Mouse (Mus musculus): ENCODE measurements around the gene Gigyf2. TPM values are rescaled to one million over a fixed set of nuclear protein-coding genes. Genes with fewer than 3 reads are reported as not detected.

Gigyf2 gene
- polyA plus RNA-seq, 1 experiment from 2014 or later = 65.4 TPM

DNA sequence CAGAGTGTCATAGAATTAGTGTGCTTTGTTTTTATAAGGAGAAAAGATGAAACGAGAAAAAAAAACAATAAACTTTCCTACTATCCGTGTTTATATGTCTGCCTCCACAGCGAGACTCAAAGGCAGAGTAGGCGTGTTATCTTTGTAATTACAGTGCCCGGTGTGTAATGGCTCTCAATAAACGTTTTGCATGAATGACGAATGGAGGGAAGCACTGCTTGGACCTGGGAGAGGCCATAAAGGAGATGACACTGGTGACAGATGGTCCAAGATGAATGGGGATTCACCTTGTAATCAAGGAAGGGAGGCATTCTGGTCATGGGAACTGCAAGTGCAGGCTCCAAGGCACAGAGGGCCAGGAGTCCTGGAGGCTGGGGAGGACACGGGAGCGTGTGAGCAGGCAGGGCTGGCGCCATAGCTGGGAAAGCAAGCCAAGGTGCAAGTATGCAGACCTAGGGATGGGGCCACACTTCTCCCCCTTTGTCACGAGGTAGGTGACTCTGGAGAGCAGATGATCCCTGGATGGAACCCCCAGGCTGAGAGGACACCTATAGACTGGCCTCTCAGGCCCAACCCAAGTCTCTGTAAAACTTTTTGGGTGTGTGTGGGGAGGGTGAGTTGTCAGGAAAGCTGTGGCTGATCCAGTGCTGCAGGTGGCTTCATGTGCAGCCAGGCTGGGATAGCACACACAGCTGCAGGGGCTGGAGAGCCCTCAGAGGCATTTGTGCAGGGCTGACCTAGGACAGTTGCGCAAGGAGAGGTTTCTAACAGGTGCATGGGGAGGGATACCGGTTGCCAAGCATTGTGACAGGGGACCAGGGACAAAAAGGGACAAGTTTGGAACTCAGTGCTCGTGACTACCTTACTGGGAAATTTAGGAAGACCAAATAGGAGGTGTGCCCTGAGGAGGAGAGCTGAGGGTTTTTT is 26.2 kb upstream of the Gigyf2 start:
- Histone ChIP-seq H3K9me3 (replicated peaks) (no peaks in the 10 kb centered on the region), H3K4me3 (no peak overlapping the region), H3K4me2 (no peak overlapping the region), H3K27me3 (no peaks in the 10 kb centered on the region), H3K9ac (no peak overlapping the region), H3K36me3 (ENCODE audit: poor library complexity, severe bottlenecking) (no peaks in the 10 kb centered on the region), H3K4me1 (no peaks in the 10 kb centered on the region), H3K27ac (no peak overlapping the region)
- ATAC-seq = no peak
- WGBS = 79% methylated on average over 14 of the region's 14 CpGs

GRCm38 (mm10) chr1:87301971-87302370 is 24.8 kb upstream of the Gigyf2 start:
- no peak overlapping the region for H3K9ac ChIP-seq
- no peaks in the 10 kb centered on the region for H3K4me1 ChIP-seq
- ATAC-seq = no peak
- no peak overlapping the region for H3K4me2 ChIP-seq
- H3K27me3 ChIP-seq = no peaks in the 10 kb centered on the region
- 86% methylated on average over 2 of the region's 2 CpGs for WGBS
- no peak overlapping the region for H3K27ac ChIP-seq
- no peak overlapping the region for H3K4me3 ChIP-seq
- no peaks in the 10 kb centered on the region for H3K9me3 ChIP-seq (replicated peaks)
- no peaks in the 10 kb centered on the region for H3K36me3 ChIP-seq (ENCODE audit: poor library complexity, severe bottlenecking)

GRCm38 (mm10) chr1:87308952-87309351 is 17.8 kb upstream of the Gigyf2 start:
- H3K9me3 ChIP-seq (replicated peaks) = no peaks in the 10 kb centered on the region
- ATAC-seq = no peak
- 91% methylated on average over 3 of the region's 3 CpGs for WGBS
- no peaks in the 10 kb centered on the region for H3K27me3 ChIP-seq
- no peak overlapping the region for H3K4me3 ChIP-seq
- no peaks in the 10 kb centered on the region for H3K36me3 ChIP-seq (ENCODE audit: poor library complexity, severe bottlenecking)
- H3K4me2 ChIP-seq = no peak overlapping the region
- H3K9ac ChIP-seq = no peak overlapping the region
- no peak overlapping the region for H3K27ac ChIP-seq
- H3K4me1 ChIP-seq = no peaks in the 10 kb centered on the region

- Histone ChIP-seq H3K4me2 (no peak overlapping the region), H3K4me3 (no peak overlapping the region), H3K4me1 (no peaks in the 10 kb centered on the region), H3K9ac (no peak overlapping the region), H3K27ac (no peak overlapping the region), H3K36me3 (ENCODE audit: poor library complexity, severe bottlenecking) (no peaks in the 10 kb centered on the region), H3K9me3 (replicated peaks) (no peaks in the 10 kb centered on the region), H3K27me3 (no peaks in the 10 kb centered on the region)
- ATAC-seq = no peak
- WGBS = 90% methylated on average over 16 of the region's 16 CpGs
Observed at GRCm38 (mm10) chr1:87309621-87310020, 17.2 kb upstream of the Gigyf2 start.

DNA sequence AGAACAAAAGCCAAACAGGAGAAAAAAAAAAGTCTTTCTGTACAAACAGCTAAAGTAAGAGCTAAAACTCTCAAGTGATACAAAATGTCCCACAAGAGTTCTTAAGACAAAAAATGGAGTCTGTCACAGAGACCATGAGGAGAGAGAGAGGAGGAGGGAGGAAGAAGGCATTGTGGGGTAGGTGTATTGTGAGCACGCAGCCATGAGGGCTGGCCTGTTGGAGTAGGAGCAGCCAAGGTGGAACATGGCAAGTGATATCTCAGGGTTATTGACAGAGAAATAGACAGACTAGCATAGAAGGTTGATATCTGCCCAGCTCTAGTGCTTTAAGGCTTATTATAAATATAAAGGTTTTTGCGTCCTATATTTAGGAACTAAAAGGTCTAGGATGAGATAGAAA is 14.1 kb upstream of the Gigyf2 start:
- H3K36me3 ChIP-seq (ENCODE audit: poor library complexity, severe bottlenecking) = no peaks in the 10 kb centered on the region
- H3K9me3 ChIP-seq (replicated peaks) = no peaks in the 10 kb centered on the region
- no peak overlapping the region for H3K9ac ChIP-seq
- no peak for ATAC-seq
- no peak overlapping the region for H3K4me2 ChIP-seq
- no peaks in the 10 kb centered on the region for H3K27me3 ChIP-seq
- 93% methylated on average over 2 of the region's 2 CpGs for WGBS
- no peak overlapping the region for H3K4me3 ChIP-seq
- no peak overlapping the region for H3K27ac ChIP-seq
- peaks cover 7% of the 10 kb centered on the region; the same call in 1 of the 2 replicates for H3K4me1 ChIP-seq

DNA sequence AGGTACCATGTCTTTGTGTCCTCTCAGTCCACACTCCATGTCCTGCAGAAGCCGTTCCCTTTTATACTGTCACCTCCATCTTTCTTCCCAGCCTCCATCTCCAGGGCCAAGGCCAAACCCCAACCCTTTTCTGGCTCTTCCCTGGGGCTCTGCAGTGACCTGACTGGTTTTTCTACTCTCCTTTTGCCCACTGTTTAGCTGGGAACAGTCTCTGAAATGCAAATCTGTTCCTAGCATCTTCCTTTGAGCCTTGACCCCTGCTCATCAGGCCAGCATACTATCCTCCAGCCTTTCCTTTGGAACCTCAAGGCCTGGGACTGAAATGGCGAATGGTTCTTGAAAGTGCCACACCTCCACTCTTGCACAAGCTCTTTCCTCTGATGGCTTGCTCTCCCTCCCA is 13.7 kb upstream of the Gigyf2 start:
- Histone ChIP-seq H3K4me2 (no peak overlapping the region), H3K36me3 (ENCODE audit: poor library complexity, severe bottlenecking) (no peaks in the 10 kb centered on the region), H3K27me3 (no peaks in the 10 kb centered on the region), H3K9ac (no peak overlapping the region), H3K4me1 (peaks cover 7% of the 10 kb centered on the region; the same call in 1 of the 2 replicates), H3K4me3 (no peak overlapping the region), H3K27ac (no peak overlapping the region), H3K9me3 (replicated peaks) (no peaks in the 10 kb centered on the region)
- no peak for ATAC-seq
- 93% methylated on average over 2 of the region's 2 CpGs for WGBS

DNA sequence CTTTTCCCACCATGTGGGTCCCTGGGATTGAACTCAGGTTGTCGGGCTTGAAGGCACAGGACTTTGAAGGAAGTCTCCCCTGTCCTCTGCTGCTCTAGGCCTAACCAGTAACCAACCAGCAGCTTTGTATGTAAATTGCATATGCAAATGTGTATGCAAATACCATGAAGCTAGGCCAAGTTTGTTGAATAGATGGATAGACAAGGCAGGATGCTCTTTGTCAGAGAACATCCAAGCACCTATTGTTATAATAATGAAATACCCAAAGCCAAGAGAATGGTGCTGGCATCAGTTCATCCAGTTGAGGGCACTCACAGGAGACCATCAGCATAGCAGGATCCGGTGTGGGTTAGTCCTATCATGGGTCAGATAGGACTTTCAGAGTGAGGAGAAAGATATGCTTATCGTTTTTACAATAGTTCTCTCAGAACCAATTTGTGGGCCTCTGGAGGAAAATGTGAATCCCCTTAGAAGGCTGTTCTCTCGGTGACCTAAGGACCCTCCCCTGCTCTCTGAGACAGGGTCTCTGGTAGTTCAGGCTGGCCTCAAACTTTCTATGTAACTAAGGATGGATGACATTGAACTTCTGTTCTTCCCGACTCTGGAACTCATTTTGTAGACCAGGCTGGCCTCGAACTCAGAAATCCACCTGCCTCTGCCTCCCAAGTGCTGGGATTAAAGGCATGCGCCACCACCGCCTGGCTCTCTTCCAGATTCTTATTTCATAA is 12.8 kb upstream of the Gigyf2 start:
- Histone ChIP-seq H3K27me3 (no peaks in the 10 kb centered on the region), H3K4me3 (no peak overlapping the region), H3K9me3 (replicated peaks) (peaks cover 5% of the 10 kb centered on the region; the same call in 1 of the 2 replicates), H3K9ac (no peak overlapping the region), H3K27ac (no peak overlapping the region), H3K36me3 (ENCODE audit: poor library complexity, severe bottlenecking) (no peaks in the 10 kb centered on the region), H3K4me1 (peaks cover 7% of the 10 kb centered on the region; the same call in 1 of the 2 replicates), H3K4me2 (no peak overlapping the region)
- WGBS = 92% methylated on average over 8 of the region's 8 CpGs
- no peak for ATAC-seq

DNA sequence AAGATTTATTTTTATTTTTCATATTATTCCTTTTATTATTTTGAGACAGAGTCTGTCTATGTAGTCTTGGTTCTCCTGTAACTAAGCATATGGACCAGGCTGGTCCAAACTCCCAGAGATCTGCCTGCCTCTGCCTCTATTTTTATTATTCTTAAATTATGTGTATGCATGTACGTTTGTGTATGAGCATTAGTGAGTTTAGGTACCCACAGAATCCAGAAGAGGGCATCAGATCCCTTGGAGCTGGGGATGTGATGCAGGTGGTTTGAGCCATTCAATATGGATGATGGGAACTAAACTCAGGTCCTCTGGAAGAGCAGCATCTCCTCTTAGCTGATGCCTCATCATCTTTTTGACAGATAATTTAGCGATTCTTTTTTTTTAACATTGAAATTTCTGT is 11.4 kb upstream of the Gigyf2 start:
- Histone ChIP-seq H3K4me1 (peaks cover 7% of the 10 kb centered on the region; the same call in 1 of the 2 replicates), H3K4me3 (no peak overlapping the region), H3K27ac (no peak overlapping the region), H3K9ac (no peak overlapping the region), H3K9me3 (replicated peaks) (peaks cover 17% of the 10 kb centered on the region), H3K27me3 (no peaks in the 10 kb centered on the region), H3K4me2 (no peak overlapping the region), H3K36me3 (ENCODE audit: poor library complexity, severe bottlenecking) (no peaks in the 10 kb centered on the region)
- no peak for ATAC-seq
- WGBS = 89% methylated on average over 2 of the region's 2 CpGs

GRCm38 (mm10) chr1:87315894-87316293 is 10.9 kb upstream of the Gigyf2 start:
- H3K9ac ChIP-seq = no peak overlapping the region
- H3K4me2 ChIP-seq = no peak overlapping the region
- no peak for ATAC-seq
- H3K36me3 ChIP-seq (ENCODE audit: poor library complexity, severe bottlenecking) = no peaks in the 10 kb centered on the region
- H3K9me3 ChIP-seq (replicated peaks) = peaks cover 21% of the 10 kb centered on the region
- H3K27me3 ChIP-seq = no peaks in the 10 kb centered on the region
- no peak overlapping the region for H3K4me3 ChIP-seq
- WGBS = 70% methylated on average over 2 of the region's 2 CpGs
- peaks cover 7% of the 10 kb centered on the region; the same call in 1 of the 2 replicates for H3K4me1 ChIP-seq
- H3K27ac ChIP-seq = no peak overlapping the region

DNA sequence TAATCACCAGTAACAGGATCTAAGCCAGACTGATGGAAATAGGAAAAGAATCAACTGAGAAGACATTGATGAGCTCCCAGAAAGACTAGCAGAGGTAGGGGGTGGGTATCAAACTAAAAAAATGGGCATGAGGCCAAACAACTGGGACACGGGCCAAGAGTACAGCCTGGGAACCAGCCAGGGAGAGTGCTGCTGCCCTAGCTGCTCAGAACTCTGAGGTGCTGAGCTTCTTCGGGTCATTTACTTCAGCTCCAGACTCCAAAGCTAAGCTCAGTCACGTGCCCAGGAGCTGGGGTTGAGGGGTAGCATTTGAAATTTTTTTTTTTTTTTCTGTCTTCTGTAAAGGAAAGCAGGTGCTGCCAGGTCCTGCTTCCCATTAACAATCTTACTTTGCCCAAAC is 10.1 kb upstream of the Gigyf2 start:
- ATAC-seq = no peak
- no peak overlapping the region for H3K9ac ChIP-seq
- 37% methylated on average over 3 of the region's 3 CpGs for WGBS
- no peaks in the 10 kb centered on the region for H3K36me3 ChIP-seq (ENCODE audit: poor library complexity, severe bottlenecking)
- peaks cover 29% of the 10 kb centered on the region for H3K9me3 ChIP-seq (replicated peaks)
- no peaks in the 10 kb centered on the region for H3K27me3 ChIP-seq
- peaks cover 7% of the 10 kb centered on the region; the same call in 1 of the 2 replicates for H3K4me1 ChIP-seq
- no peak overlapping the region for H3K4me2 ChIP-seq
- H3K27ac ChIP-seq = no peak overlapping the region
- no peak overlapping the region for H3K4me3 ChIP-seq

GRCm38 (mm10) chr1:87321071-87321470 is 5.7 kb upstream of the Gigyf2 start:
- peaks cover 7% of the 10 kb centered on the region; the same call in 1 of the 2 replicates for H3K4me1 ChIP-seq
- 5% methylated on average over 1 of the region's 1 CpGs for WGBS
- H3K4me2 ChIP-seq = no peak overlapping the region
- H3K9ac ChIP-seq = no peak overlapping the region
- peaks cover 31% of the 10 kb centered on the region for H3K9me3 ChIP-seq (replicated peaks)
- H3K36me3 ChIP-seq (ENCODE audit: poor library complexity, severe bottlenecking) = no peaks in the 10 kb centered on the region
- no peak for ATAC-seq
- no peak overlapping the region for H3K27ac ChIP-seq
- no peak overlapping the region for H3K4me3 ChIP-seq
- no peaks in the 10 kb centered on the region for H3K27me3 ChIP-seq

GRCm38 (mm10) chr1:87322778-87323177 is 4.0 kb upstream of the Gigyf2 start:
- H3K27me3 ChIP-seq = no peaks in the 10 kb centered on the region
- H3K4me3 ChIP-seq = no peak overlapping the region
- peaks cover 2% of the 10 kb centered on the region for H3K4me1 ChIP-seq
- no peak for ATAC-seq
- H3K9me3 ChIP-seq (replicated peaks) = peaks cover 31% of the 10 kb centered on the region
- no peaks in the 10 kb centered on the region for H3K36me3 ChIP-seq (ENCODE audit: poor library complexity, severe bottlenecking)
- H3K4me2 ChIP-seq = no peak overlapping the region
- H3K9ac ChIP-seq = no peak overlapping the region
- no peak overlapping the region for H3K27ac ChIP-seq
- 91% methylated on average over 3 of the region's 3 CpGs for WGBS
